Comparison of ENCODE assay signal across 23 mouse cellular contexts in genomic region chr12:12706326-12706920, GRCm38 (mm10).
DNase-seq lines count a peak whose midpoint lies in the region; ATAC-seq and TF ChIP-seq lines count a peak whose summit lies in the region.
"Had no signal": no experiment of that assay in that cellular context is flagged by ENCODE, and none has a peak within 500 bp of the region (broad histone marks: within the 10 kb centered on the region; RNA-seq: fewer than 3 reads in every experiment).

No protein-coding gene starts in this region.

- H3K27me3 ChIP-seq in forebrain, embryonic 14.5 days (replicated peaks; ENCODE audit: control insufficient read depth, insufficient read depth, low read length), result no peaks in the 10 kb centered on the region
- H3K27me3 ChIP-seq in forebrain, embryonic 11.5 days (ENCODE audit: control insufficient read depth, insufficient read depth, low read length), result no peaks in the 10 kb centered on the region
- no peaks in the 10 kb centered on the region for H3K27me3 ChIP-seq in kidney, postnatal 0 days (ENCODE audit: insufficient read depth, low read length)
- no peaks in the 10 kb centered on the region for H3K27me3 ChIP-seq in kidney, adult 2 months (replicated peaks; ENCODE audit: control insufficient read depth, insufficient read depth, low read length)
- no peaks in the 10 kb centered on the region for H3K27me3 ChIP-seq in forebrain, postnatal 0 days (ENCODE audit: insufficient read depth, low read length)
- H3K27me3 ChIP-seq: CH12.LX; embryonic facial prominence, embryonic 13.5 days; heart, embryonic 12.5 days; limb, embryonic 13.5 days; liver, embryonic 13.5 days; lung, embryonic 15.5 days; neural tube, embryonic 12.5 days had no signal

- no peak overlapping the region for H3K9ac ChIP-seq in forebrain, embryonic 14.5 days (ENCODE audit: low read length)
- no peak overlapping the region for H3K9ac ChIP-seq in forebrain, embryonic 11.5 days (ENCODE audit: low read length)
- no peak overlapping the region for H3K9ac ChIP-seq in kidney, postnatal 0 days (ENCODE audit: low read depth, low read length)
- no peak overlapping the region for H3K9ac ChIP-seq in forebrain, postnatal 0 days
- H3K9ac ChIP-seq: embryonic facial prominence, embryonic 13.5 days; heart, embryonic 12.5 days; limb, embryonic 13.5 days; liver, embryonic 13.5 days; lung, embryonic 15.5 days; neural tube, embryonic 12.5 days had no signal

- H3K4me1 ChIP-seq in forebrain, embryonic 14.5 days (ENCODE audit: control insufficient read depth, insufficient read depth, low read length), result peaks cover 20% of the 10 kb centered on the region
- H3K4me1 ChIP-seq in forebrain, embryonic 11.5 days (replicated peaks; ENCODE audit: control insufficient read depth, insufficient read depth, low read length), result peaks cover 21% of the 10 kb centered on the region
- no peaks in the 10 kb centered on the region for H3K4me1 ChIP-seq in kidney, postnatal 0 days (replicated peaks; ENCODE audit: insufficient read depth, low read length)
- H3K4me1 ChIP-seq in kidney, adult 2 months (ENCODE audit: control insufficient read depth, insufficient read depth, low read length), result no peaks in the 10 kb centered on the region
- peaks cover 3% of the 10 kb centered on the region; the same call in 1 of the 2 replicates for H3K4me1 ChIP-seq in forebrain, postnatal 0 days (ENCODE audit: insufficient read depth)
- H3K4me1 ChIP-seq in lung, adult 2 months (ENCODE audit: control insufficient read depth, insufficient read depth, low read length), result no peaks in the 10 kb centered on the region
- H3K4me1 ChIP-seq: heart, embryonic 12.5 days; limb, embryonic 13.5 days; liver, embryonic 13.5 days had no signal

- no peak overlapping the region for H3K4me3 ChIP-seq in forebrain, embryonic 14.5 days (ENCODE audit: low read depth, low read length)
- H3K4me3 ChIP-seq in forebrain, embryonic 11.5 days (ENCODE audit: low read depth, low read length), result no peak overlapping the region
- no peak overlapping the region for H3K4me3 ChIP-seq in kidney, postnatal 0 days (replicated peaks; ENCODE audit: low read depth, low read length)
- no peak overlapping the region for H3K4me3 ChIP-seq in kidney, adult 2 months (ENCODE audit: insufficient read depth, low read depth, low read length)
- no peak overlapping the region for H3K4me3 ChIP-seq in forebrain, postnatal 0 days (ENCODE audit: low read depth, low read length)
- H3K4me3 ChIP-seq in lung, adult 2 months (replicated peaks; ENCODE audit: extremely low read depth, low read depth, low read length), result no peak overlapping the region
- H3K4me3 ChIP-seq: embryonic facial prominence, embryonic 13.5 days; heart, embryonic 12.5 days; limb, embryonic 13.5 days; liver, embryonic 13.5 days; lung, embryonic 15.5 days; neural tube, embryonic 12.5 days had no signal

- TF ChIP-seq POLR2A in kidney, adult 2 months (IDR thresholded peaks at IDR 0.05; ENCODE audit: low read depth, low read length), result no peak
- TF ChIP-seq POLR2A in lung, adult 2 months (IDR thresholded peaks at IDR 0.05; ENCODE audit: borderline replicate concordance, extremely low read depth, low read depth, low read length), result no peak

- no peak overlapping the region for H3K4me2 ChIP-seq in forebrain, embryonic 14.5 days (ENCODE audit: low read length)
- no peak overlapping the region for H3K4me2 ChIP-seq in forebrain, embryonic 11.5 days (ENCODE audit: low read depth, low read length, severe bottlenecking)
- no peak overlapping the region for H3K4me2 ChIP-seq in kidney, postnatal 0 days (ENCODE audit: low read length)
- H3K4me2 ChIP-seq in forebrain, postnatal 0 days (ENCODE audit: low read depth), result no peak overlapping the region
- H3K4me2 ChIP-seq: embryonic facial prominence, embryonic 13.5 days; heart, embryonic 12.5 days; limb, embryonic 13.5 days; liver, embryonic 13.5 days; lung, embryonic 15.5 days; neural tube, embryonic 12.5 days had no signal

- no peaks in the 10 kb centered on the region for H3K36me3 ChIP-seq in forebrain, embryonic 14.5 days (ENCODE audit: control insufficient read depth, insufficient read depth, low read length)
- no peaks in the 10 kb centered on the region for H3K36me3 ChIP-seq in forebrain, embryonic 11.5 days (ENCODE audit: control insufficient read depth, insufficient read depth, low read length)
- H3K36me3 ChIP-seq in kidney, postnatal 0 days (ENCODE audit: insufficient read depth, low read length), result no peaks in the 10 kb centered on the region
- no peaks in the 10 kb centered on the region for H3K36me3 ChIP-seq in kidney, adult 2 months (ENCODE audit: control insufficient read depth, insufficient read depth, low read length)
- no peaks in the 10 kb centered on the region for H3K36me3 ChIP-seq in forebrain, postnatal 0 days (ENCODE audit: insufficient read depth)
- H3K36me3 ChIP-seq: embryonic facial prominence, embryonic 13.5 days; heart, embryonic 12.5 days; limb, embryonic 13.5 days; liver, embryonic 13.5 days; lung, embryonic 15.5 days; neural tube, embryonic 12.5 days had no signal

- H3K27ac ChIP-seq in forebrain, embryonic 14.5 days (ENCODE audit: low read depth, low read length), result no peak overlapping the region
- no peak overlapping the region for H3K27ac ChIP-seq in forebrain, embryonic 11.5 days (ENCODE audit: low read depth, low read length)
- H3K27ac ChIP-seq in kidney, postnatal 0 days, result no peak overlapping the region
- H3K27ac ChIP-seq in kidney, adult 2 months (ENCODE audit: insufficient read depth, low read depth, low read length), result no peak overlapping the region
- H3K27ac ChIP-seq in forebrain, postnatal 0 days (ENCODE audit: low read depth, low read length), result 0 out of 2 replicates have a peak overlapping the region, but pooled peaks have one; percentile 5
- H3K27ac ChIP-seq: embryonic facial prominence, embryonic 13.5 days; limb, embryonic 13.5 days; liver, embryonic 13.5 days; lung, embryonic 15.5 days; neural tube, embryonic 12.5 days; stomach, postnatal 0 days had no signal

- no peak for TF ChIP-seq CTCF in kidney, postnatal 0 days (IDR thresholded peaks at IDR 0.05; ENCODE audit: low read depth)
- TF ChIP-seq CTCF in kidney, adult 2 months (conservative IDR thresholded peaks at IDR 0.05; ENCODE audit: insufficient read depth, insufficient read length, low read depth, low read length), result no peak
- no peak for TF ChIP-seq CTCF in forebrain, postnatal 0 days (IDR thresholded peaks at IDR 0.05; ENCODE audit: low read depth)
- no peak for TF ChIP-seq CTCF in lung, adult 2 months (IDR thresholded peaks at IDR 0.05; ENCODE audit: insufficient read depth, low read length)

- WGBS in forebrain, embryonic 14.5 days, result 50% methylated on average over 14 of the region's 14 CpGs
- WGBS in forebrain, embryonic 11.5 days, result 87% methylated on average over 14 of the region's 14 CpGs
- WGBS in kidney, postnatal 0 days, result 59% methylated on average over 14 of the region's 14 CpGs
- WGBS in kidney, adult 2 months, result 61% methylated on average over 14 of the region's 14 CpGs
- WGBS in forebrain, postnatal 0 days, result 43% methylated on average over 14 of the region's 14 CpGs
- WGBS in lung, adult 2 months, result 90% methylated on average over 14 of the region's 14 CpGs

- no peak for ATAC-seq in forebrain, embryonic 14.5 days
- no peak for ATAC-seq in forebrain, embryonic 11.5 days (replicated peaks; ENCODE audit: low FRiP score)
- no peak for ATAC-seq in kidney, postnatal 0 days (replicated peaks; ENCODE audit: low FRiP score, low read depth)
- ATAC-seq in forebrain, postnatal 0 days, result 0 out of 2 replicates have a peak, but pooled peaks have one; percentile 10
- ATAC-seq: inflammation-experienced regulatory T-cells, adult 6 months had no signal

- H3K9me3 ChIP-seq in forebrain, embryonic 14.5 days (replicated peaks; ENCODE audit: control insufficient read depth, low read length), result no peaks in the 10 kb centered on the region
- H3K9me3 ChIP-seq in forebrain, embryonic 11.5 days (ENCODE audit: control insufficient read depth, low read length), result peaks cover 3% of the 10 kb centered on the region; the same call in 1 of the 2 replicates
- no peaks in the 10 kb centered on the region for H3K9me3 ChIP-seq in kidney, postnatal 0 days (replicated peaks; ENCODE audit: low read length)
- no peaks in the 10 kb centered on the region for H3K9me3 ChIP-seq in forebrain, postnatal 0 days (ENCODE audit: low read length)
- H3K9me3 ChIP-seq: embryonic facial prominence, embryonic 13.5 days; liver, embryonic 13.5 days; lung, embryonic 15.5 days; neural tube, embryonic 12.5 days had no signal

- peak; percentile 69 for DNase-seq in forebrain, embryonic 14.5 days (ENCODE audit: low spot score)
- DNase-seq in forebrain, embryonic 11.5 days (ENCODE audit: low spot score), result no peak
- DNase-seq in kidney, postnatal 0 days (ENCODE audit: low spot score), result peak; percentile 22
- DNase-seq in kidney, adult 2 months, result no peak
- DNase-seq in Muller cell, postnatal 12 days (ENCODE audit: inconsistent ontology term), result peak; percentile 66
- DNase-seq in forebrain, postnatal 0 days, result peak; percentile 72
- no peak for DNase-seq in lung, adult 2 months
- DNase-seq: adrenal gland, postnatal 25 days; cerebellum, adult 2 months; heart, postnatal 14 days; kidney, adult 9 months; kidney, postnatal 36 days; liver, embryonic 13.5 days; lung, postnatal 4 days; right cerebral cortex, postnatal 4 days had no signal

Comparison
In these comparisons a context has a peak if more than half of its experiments do, and no peak if none do; other contexts are left out.
1. DNase-seq: peak in forebrain, embryonic 14.5 days (single experiment), kidney, postnatal 0 days (single experiment), Muller cell, postnatal 12 days (single experiment) and forebrain, postnatal 0 days (single experiment); none in forebrain, embryonic 11.5 days (single experiment), kidney, adult 2 months (single experiment) and lung, adult 2 months (single experiment).